Mouse (Mus musculus) neural tube, embryonic 13.5 days (tissue): Measurements from ENCODE around the gene Iqschfp. TPM values are rescaled to one million over a fixed set of nuclear protein-coding genes. Genes with fewer than 3 reads are reported as not detected.
A peak's percentile ranks its signal among the peaks of the same experiment; 100 is the strongest.

Experiments used
- ATAC-seq: fragments of 200-750 bp; cut with Nextera tagmentation; 2 replicates; pipeline ENCODE4 v1.8.0; 2017; ENCODE audit warnings: low read depth, mild to moderate bottlenecking, moderate TSS enrichment, moderate library complexity
- H3K27ac ChIP-seq: fragments of 300-500 bp; sonication (generic); replicated peaks from 2 replicates; pipeline ENCODE4 v1.5.1; 2015; ENCODE audit warnings: moderate library complexity, mild to moderate bottlenecking, inconsistent platforms
- H3K27me3 ChIP-seq: fragments of 300-500 bp; sonication (generic); 2 replicates; pipeline ENCODE4 v1.6.1; 2015; ENCODE audit warnings: mild to moderate bottlenecking, inconsistent platforms
- H3K36me3 ChIP-seq: fragments of 300-500 bp; sonication (generic); 2 replicates; pipeline ENCODE4 v1.6.1; 2015; ENCODE audit warnings: mild to moderate bottlenecking, inconsistent platforms
- H3K4me1 ChIP-seq: fragments of 300-500 bp; sonication (generic); replicated peaks from 2 replicates; pipeline ENCODE4 v1.6.1; 2015; ENCODE audit warnings: inconsistent platforms
- H3K4me2 ChIP-seq: fragments of 300-500 bp; sonication (generic); 2 replicates; pipeline ENCODE4 v1.6.1; 2015; ENCODE audit warnings: inconsistent platforms, mild to moderate bottlenecking, moderate library complexity
- H3K4me3 ChIP-seq: fragments of 300-500 bp; sonication (generic); 2 replicates; pipeline ENCODE4 v1.5.1; 2015; ENCODE audit warnings: mild to moderate bottlenecking, inconsistent platforms
- H3K9ac ChIP-seq: fragments of 300-500 bp; sonication (generic); 2 replicates; pipeline ENCODE4 v1.6.1; 2015; ENCODE audit warnings: moderate library complexity, mild to moderate bottlenecking, inconsistent platforms
- H3K9me3 ChIP-seq: fragments of 300-500 bp; sonication (generic); 2 replicates; pipeline ENCODE4 v1.6.1; 2016; ENCODE audit warnings: inconsistent platforms
- WGBS: fragments of 180-500 bp; shearing (Covaris S2); methylation state at CpG from one replicate; pipeline ENCODE4 v1.1.7; 2015; 5-methylcytosine and 5-hydroxymethylcytosine counted together
- polyA plus RNA-seq: library from polyadenylated mRNA; unstranded; fragments of >200 nt; fragmentation: Nextera tagmentation; extraction: Ambion mirVana; gene quantifications from 2 replicates; pipeline ENCODE4 v1.2.1, GENCODE M21; 2015

The Iqschfp gene
- polyA plus RNA-seq, 1 experiment from 2014 or later, result 4.1 TPM

- Histone ChIP-seq H3K4me2 (no peak overlapping the region), H3K36me3 (no peaks in the 10 kb centered on the region), H3K9ac (no peak overlapping the region), H3K27me3 (no peaks in the 10 kb centered on the region), H3K27ac (no peak overlapping the region), H3K9me3 (no peaks in the 10 kb centered on the region), H3K4me3 (no peak overlapping the region), H3K4me1 (peaks cover 9% of the 10 kb centered on the region)
- no peak for ATAC-seq
- WGBS, result 88% methylated on average over 5 of the region's 5 CpGs
Observed at GRCm38 (mm10) chr3:68662386-68662785, 770.4 kb downstream of the Iqschfp start.

GRCm38 (mm10) chr3:68664337-68664736 lies 772.3 kb downstream of the Iqschfp start:
- Histone ChIP-seq H3K4me2 (no peak overlapping the region), H3K9me3 (no peaks in the 10 kb centered on the region), H3K36me3 (no peaks in the 10 kb centered on the region), H3K27me3 (no peaks in the 10 kb centered on the region), H3K9ac (no peak overlapping the region), H3K27ac (no peak overlapping the region), H3K4me3 (no peak overlapping the region), H3K4me1 (peaks cover 9% of the 10 kb centered on the region)
- ATAC-seq, result peak; percentile 36
- 47% methylated on average over 6 of the region's 6 CpGs for WGBS

- 91% methylated on average over 7 of the region's 7 CpGs for WGBS
- no peak for ATAC-seq
- Histone ChIP-seq H3K36me3 (no peaks in the 10 kb centered on the region), H3K27ac (no peak overlapping the region), H3K4me3 (no peak overlapping the region), H3K4me1 (peaks cover 9% of the 10 kb centered on the region), H3K9me3 (no peaks in the 10 kb centered on the region), H3K4me2 (no peak overlapping the region), H3K9ac (no peak overlapping the region), H3K27me3 (no peaks in the 10 kb centered on the region)
Observed at GRCm38 (mm10) chr3:68666377-68666776, 774.3 kb downstream of the Iqschfp start.

GRCm38 (mm10) chr3:68667852-68668251 lies 775.8 kb downstream of the Iqschfp start:
- Histone ChIP-seq H3K4me1 (peaks cover 9% of the 10 kb centered on the region), H3K27me3 (no peaks in the 10 kb centered on the region), H3K9me3 (no peaks in the 10 kb centered on the region), H3K4me2 (no peak overlapping the region), H3K27ac (no peak overlapping the region), H3K4me3 (no peak overlapping the region), H3K9ac (no peak overlapping the region), H3K36me3 (no peaks in the 10 kb centered on the region)
- ATAC-seq, result no peak
- WGBS, result 86% methylated on average over 1 of the region's 1 CpGs

GRCm38 (mm10) chr3:68669418-68669974 lies 777.5 kb downstream of the Iqschfp start:
- no peaks in the 10 kb centered on the region for H3K27me3 ChIP-seq
- H3K4me1 ChIP-seq, result peaks cover 3% of the 10 kb centered on the region
- H3K9ac ChIP-seq, result no peak overlapping the region
- no peak overlapping the region for H3K27ac ChIP-seq
- H3K36me3 ChIP-seq, result no peaks in the 10 kb centered on the region
- H3K9me3 ChIP-seq, result no peaks in the 10 kb centered on the region
- H3K4me2 ChIP-seq, result no peak overlapping the region
- 82% methylated on average over 5 of the region's 5 CpGs for WGBS
- no peak overlapping the region for H3K4me3 ChIP-seq
- no peak for ATAC-seq

GRCm38 (mm10) chr3:68674721-68675120 lies 782.7 kb downstream of the Iqschfp start:
- WGBS, result 80% methylated on average over 2 of the region's 2 CpGs
- H3K27ac ChIP-seq, result no peak overlapping the region
- no peaks in the 10 kb centered on the region for H3K4me1 ChIP-seq
- no peak overlapping the region for H3K4me3 ChIP-seq
- no peak for ATAC-seq
- no peaks in the 10 kb centered on the region for H3K27me3 ChIP-seq
- H3K9me3 ChIP-seq, result no peaks in the 10 kb centered on the region
- no peak overlapping the region for H3K9ac ChIP-seq
- H3K36me3 ChIP-seq, result no peaks in the 10 kb centered on the region
- no peak overlapping the region for H3K4me2 ChIP-seq

GRCm38 (mm10) chr3:68675216-68675835 lies 783.3 kb downstream of the Iqschfp start:
- H3K4me3 ChIP-seq, result no peak overlapping the region
- no peak overlapping the region for H3K9ac ChIP-seq
- no peaks in the 10 kb centered on the region for H3K9me3 ChIP-seq
- H3K4me2 ChIP-seq, result no peak overlapping the region
- H3K4me1 ChIP-seq, result no peaks in the 10 kb centered on the region
- 89% methylated on average over 12 of the region's 12 CpGs for WGBS
- H3K27me3 ChIP-seq, result no peaks in the 10 kb centered on the region
- H3K27ac ChIP-seq, result no peak overlapping the region
- H3K36me3 ChIP-seq, result no peaks in the 10 kb centered on the region
- ATAC-seq, result no peak

Other genes with a start within 250 kb of the Iqschfp start
- gene Iqcj, start within 50 bp of the Iqschfp start, polyA plus RNA-seq, result 0.44 and 0.45 TPM in 2 replicates
- 160 and 165 TPM in 2 replicates for gene Schip1, start 172.6 kb downstream of the Iqschfp start, polyA plus RNA-seq